Mouse (Mus musculus) midbrain, embryonic 15.5 days (tissue): ENCODE data around the gene Morc4. TPM values are rescaled to one million over a fixed set of nuclear protein-coding genes. Genes with fewer than 3 reads are reported as not detected.

Source experiments
- ATAC-seq: fragments of 200-750 bp; cut with Nextera tagmentation; replicated peaks from 2 replicates; pipeline ENCODE4 v1.8.0; 2017; ENCODE audit warnings: moderate TSS enrichment
- H3K27ac ChIP-seq: fragments of 300-500 bp; sonication (generic); 2 replicates; pipeline ENCODE4 v1.5.1; 2015; ENCODE audit warnings: mild to moderate bottlenecking, inconsistent platforms
- H3K27me3 ChIP-seq: fragments of 300-500 bp; sonication (generic); replicated peaks from 2 replicates; pipeline ENCODE4 v1.6.1; 2015; ENCODE audit warnings: inconsistent platforms
- H3K36me3 ChIP-seq: fragments of 300-500 bp; sonication (generic); replicated peaks from 2 replicates; pipeline ENCODE4 v1.6.1; 2015; ENCODE audit warnings: inconsistent platforms
- H3K4me1 ChIP-seq: fragments of 300-500 bp; sonication (generic); 2 replicates; pipeline ENCODE4 v1.6.1; 2015; ENCODE audit warnings: inconsistent platforms
- H3K4me2 ChIP-seq: fragments of 300-500 bp; sonication (generic); 2 replicates; pipeline ENCODE4 v1.6.1; 2015; ENCODE audit warnings: inconsistent platforms, mild to moderate bottlenecking, moderate library complexity
- H3K4me3 ChIP-seq: fragments of 300-500 bp; sonication (generic); 2 replicates; pipeline ENCODE4 v1.5.1; 2015; ENCODE audit warnings: mild to moderate bottlenecking, inconsistent platforms
- H3K9ac ChIP-seq: fragments of 300-500 bp; sonication (generic); 2 replicates; pipeline ENCODE4 v1.6.1; 2015; ENCODE audit warnings: mild to moderate bottlenecking, inconsistent platforms
- H3K9me3 ChIP-seq: fragments of 300-500 bp; sonication (generic); 2 replicates; pipeline ENCODE4 v1.6.1; 2016; ENCODE audit warnings: inconsistent platforms
- WGBS: fragments of 180-500 bp; shearing (Covaris S2); methylation state at CpG from one replicate; pipeline ENCODE4 v1.1.7; 2015; ENCODE audit warnings: mixed read lengths; 5-methylcytosine and 5-hydroxymethylcytosine counted together
- polyA plus RNA-seq: library from polyadenylated mRNA; unstranded; fragments of >200 nt; fragmentation: Nextera tagmentation; extraction: Ambion mirVana; gene quantifications from 2 replicates; pipeline ENCODE4 v1.2.1, GENCODE M21; 2015

Gene Morc4
- polyA plus RNA-seq, 1 experiment from 2014 or later, result 4.9 TPM

GRCm38 (mm10) chrX:139828363-139829092 lies 42.9 kb downstream of the Morc4 start:
- no peak for ATAC-seq
- Histone ChIP-seq H3K9ac (no peak overlapping the region), H3K27me3 (0 out of 2 replicates have a peak, but pooled peaks cover 5% of the 10 kb centered on the region), H3K9me3 (no peaks in the 10 kb centered on the region), H3K4me3 (no peak overlapping the region), H3K36me3 (no peaks in the 10 kb centered on the region), H3K4me1 (no peaks in the 10 kb centered on the region), H3K4me2 (no peak overlapping the region), H3K27ac (no peak overlapping the region)
- WGBS, result 90% methylated on average over 6 of the region's 6 CpGs

- ATAC-seq, result no peak
- Histone ChIP-seq H3K4me1 (no peaks in the 10 kb centered on the region), H3K9ac (no peak overlapping the region), H3K9me3 (no peaks in the 10 kb centered on the region), H3K4me3 (no peak overlapping the region), H3K27ac (no peak overlapping the region), H3K4me2 (no peak overlapping the region), H3K36me3 (no peaks in the 10 kb centered on the region), H3K27me3 (peaks cover 5% of the 10 kb centered on the region; the same call in 1 of the 2 replicates)
- 90% methylated on average over 4 of the region's 4 CpGs for WGBS
Measured at GRCm38 (mm10) chrX:139826926-139827325, 44.6 kb downstream of the Morc4 start.

- 76% methylated on average over 1 of the region's 1 CpGs for WGBS
- H3K27me3 ChIP-seq, result peaks cover 5% of the 10 kb centered on the region; the same call in 1 of the 2 replicates
- ATAC-seq, result no peak
- no peak overlapping the region for H3K4me2 ChIP-seq
- H3K4me1 ChIP-seq, result no peaks in the 10 kb centered on the region
- H3K9ac ChIP-seq, result no peak overlapping the region
- no peak overlapping the region for H3K4me3 ChIP-seq
- H3K9me3 ChIP-seq, result no peaks in the 10 kb centered on the region
- no peaks in the 10 kb centered on the region for H3K36me3 ChIP-seq
- H3K27ac ChIP-seq, result no peak overlapping the region
Measured at GRCm38 (mm10) chrX:139825402-139825801, 46.1 kb downstream of the Morc4 start.

GRCm38 (mm10) chrX:139815201-139815600 lies 56.3 kb downstream of the Morc4 start:
- no peak for ATAC-seq
- WGBS, result 86% methylated on average over 5 of the region's 5 CpGs

GRCm38 (mm10) chrX:139814018-139814635 lies 57.4 kb downstream of the Morc4 start:
- Histone ChIP-seq H3K4me2 (no peak overlapping the region), H3K9me3 (no peaks in the 10 kb centered on the region), H3K36me3 (no peaks in the 10 kb centered on the region), H3K4me1 (no peaks in the 10 kb centered on the region), H3K27me3 (peaks cover 4% of the 10 kb centered on the region), H3K9ac (no peak overlapping the region), H3K27ac (no peak overlapping the region), H3K4me3 (no peak overlapping the region)
- ATAC-seq, result no peak
- 86% methylated on average over 8 of the region's 8 CpGs for WGBS

More at GRCm38 (mm10) chrX:139815201-139815600, 56.3 kb downstream of the Morc4 start:
- Histone ChIP-seq H3K4me2 (no peak overlapping the region), H3K27ac (no peak overlapping the region), H3K9ac (no peak overlapping the region), H3K4me3 (no peak overlapping the region), H3K9me3 (no peaks in the 10 kb centered on the region), H3K27me3 (peaks cover 4% of the 10 kb centered on the region), H3K36me3 (no peaks in the 10 kb centered on the region), H3K4me1 (no peaks in the 10 kb centered on the region)

- H3K4me1 ChIP-seq, result no peaks in the 10 kb centered on the region
- no peak overlapping the region for H3K27ac ChIP-seq
- no peaks in the 10 kb centered on the region for H3K9me3 ChIP-seq
- peaks cover 4% of the 10 kb centered on the region for H3K27me3 ChIP-seq
- no peaks in the 10 kb centered on the region for H3K36me3 ChIP-seq
- 69% methylated on average over 9 of the region's 9 CpGs for WGBS
- no peak for ATAC-seq
- H3K4me3 ChIP-seq, result no peak overlapping the region
- H3K4me2 ChIP-seq, result no peak overlapping the region
- H3K9ac ChIP-seq, result no peak overlapping the region
Measured at GRCm38 (mm10) chrX:139813299-139814002, 58.0 kb downstream of the Morc4 start.

GRCm38 (mm10) chrX:139812636-139813298 lies 58.7 kb downstream of the Morc4 start:
- no peak overlapping the region for H3K9ac ChIP-seq
- no peak overlapping the region for H3K4me2 ChIP-seq
- no peaks in the 10 kb centered on the region for H3K9me3 ChIP-seq
- H3K36me3 ChIP-seq, result no peaks in the 10 kb centered on the region
- 81% methylated on average over 3 of the region's 3 CpGs for WGBS
- no peak overlapping the region for H3K4me3 ChIP-seq
- no peaks in the 10 kb centered on the region for H3K4me1 ChIP-seq
- no peak overlapping the region for H3K27ac ChIP-seq
- ATAC-seq, result no peak
- H3K27me3 ChIP-seq, result peaks cover 4% of the 10 kb centered on the region

- Histone ChIP-seq H3K27me3 (peaks cover under 1% of the 10 kb centered on the region), H3K27ac (no peak overlapping the region), H3K4me2 (no peak overlapping the region), H3K4me1 (no peaks in the 10 kb centered on the region), H3K9me3 (no peaks in the 10 kb centered on the region), H3K9ac (no peak overlapping the region), H3K4me3 (no peak overlapping the region), H3K36me3 (no peaks in the 10 kb centered on the region)
- no peak for ATAC-seq
- 75% methylated on average over 10 of the region's 10 CpGs for WGBS
Measured at GRCm38 (mm10) chrX:139808501-139808900, 63.0 kb downstream of the Morc4 start.

- Histone ChIP-seq H3K4me2 (no peak overlapping the region), H3K9me3 (no peaks in the 10 kb centered on the region), H3K9ac (no peak overlapping the region), H3K4me1 (no peaks in the 10 kb centered on the region), H3K4me3 (no peak overlapping the region), H3K27ac (no peak overlapping the region), H3K36me3 (no peaks in the 10 kb centered on the region), H3K27me3 (no peaks in the 10 kb centered on the region; the same call in 1 of the 2 replicates)
- peak; percentile 76 for ATAC-seq
- WGBS, result 45% methylated on average over 4 of the region's 4 CpGs
Measured at GRCm38 (mm10) chrX:139808085-139808484, 63.4 kb downstream of the Morc4 start.

- no peaks in the 10 kb centered on the region for H3K9me3 ChIP-seq
- H3K27me3 ChIP-seq, result no peaks in the 10 kb centered on the region; the same call in 1 of the 2 replicates
- H3K9ac ChIP-seq, result no peak overlapping the region
- WGBS, result 66% methylated on average over 2 of the region's 2 CpGs
- H3K4me2 ChIP-seq, result no peak overlapping the region
- H3K4me3 ChIP-seq, result no peak overlapping the region
- ATAC-seq, result no peak
- no peaks in the 10 kb centered on the region for H3K4me1 ChIP-seq
- no peaks in the 10 kb centered on the region for H3K36me3 ChIP-seq
- H3K27ac ChIP-seq, result no peak overlapping the region
Measured at GRCm38 (mm10) chrX:139807391-139807790, 64.1 kb downstream of the Morc4 start.

GRCm38 (mm10) chrX:139805918-139806317 lies 65.6 kb downstream of the Morc4 start:
- H3K9me3 ChIP-seq, result no peaks in the 10 kb centered on the region
- ATAC-seq, result no peak
- no peaks in the 10 kb centered on the region for H3K4me1 ChIP-seq
- no peak overlapping the region for H3K4me2 ChIP-seq
- H3K9ac ChIP-seq, result no peak overlapping the region
- no peaks in the 10 kb centered on the region for H3K36me3 ChIP-seq
- WGBS, result 95% methylated on average over 4 of the region's 4 CpGs
- H3K4me3 ChIP-seq, result no peak overlapping the region
- H3K27me3 ChIP-seq, result peaks cover 3% of the 10 kb centered on the region; the same call in 1 of the 2 replicates
- H3K27ac ChIP-seq, result no peak overlapping the region

GRCm38 (mm10) chrX:139803028-139803427 lies 68.4 kb downstream of the Morc4 start:
- H3K4me1 ChIP-seq, result no peaks in the 10 kb centered on the region
- no peak for ATAC-seq
- WGBS, result 49% methylated on average over 2 of the region's 2 CpGs

More at GRCm38 (mm10) chrX:139803028-139803427, 68.4 kb downstream of the Morc4 start:
- Histone ChIP-seq H3K9ac (no peak overlapping the region), H3K4me2 (no peak overlapping the region), H3K27ac (no peak overlapping the region), H3K27me3 (peaks cover 3% of the 10 kb centered on the region; the same call in 1 of the 2 replicates), H3K36me3 (no peaks in the 10 kb centered on the region), H3K4me3 (no peak overlapping the region), H3K9me3 (no peaks in the 10 kb centered on the region)
